Mouse (Mus musculus): Measurements from ENCODE around the gene Lrrfip1. TPM values are rescaled to one million over a fixed set of nuclear protein-coding genes. Genes with fewer than 3 reads are reported as not detected.

Gene Lrrfip1
- polyA plus RNA-seq, 1 experiment from 2014 or later = 27.6 TPM

GRCm38 (mm10) chr1:91001101-91001500 is 2.6 kb downstream of the Lrrfip1 start:
- 83% methylated on average over 3 of the region's 3 CpGs for WGBS
- no peak overlapping the region for H3K27ac ChIP-seq

GRCm38 (mm10) chr1:91001871-91002539 is 3.5 kb downstream of the Lrrfip1 start:
- Histone ChIP-seq H3K4me2 (replicated peaks) (no peak overlapping the region), H3K9ac (no peak overlapping the region), H3K9me3 (no peaks in the 10 kb centered on the region), H3K27me3 (replicated peaks) (no peaks in the 10 kb centered on the region), H3K4me1 (peaks cover 22% of the 10 kb centered on the region), H3K27ac (no peak overlapping the region), H3K4me3 (no peak overlapping the region), H3K36me3 (no peaks in the 10 kb centered on the region)
- ATAC-seq (ENCODE audit: low FRiP score, low read depth) = no peak
- WGBS = 87% methylated on average over 3 of the region's 3 CpGs

More at GRCm38 (mm10) chr1:91001101-91001500, 2.6 kb downstream of the Lrrfip1 start:
- peaks cover 22% of the 10 kb centered on the region for H3K4me1 ChIP-seq
- no peak overlapping the region for H3K4me3 ChIP-seq
- H3K4me2 ChIP-seq (replicated peaks) = no peak overlapping the region
- no peak overlapping the region for H3K9ac ChIP-seq
- no peaks in the 10 kb centered on the region for H3K36me3 ChIP-seq
- H3K9me3 ChIP-seq = no peaks in the 10 kb centered on the region
- no peak for ATAC-seq (ENCODE audit: low FRiP score, low read depth)
- H3K27me3 ChIP-seq (replicated peaks) = no peaks in the 10 kb centered on the region

GRCm38 (mm10) chr1:91002641-91003040 is 4.1 kb downstream of the Lrrfip1 start:
- ATAC-seq (ENCODE audit: low FRiP score, low read depth) = no peak
- Histone ChIP-seq H3K9me3 (no peaks in the 10 kb centered on the region), H3K27ac (no peak overlapping the region), H3K27me3 (replicated peaks) (no peaks in the 10 kb centered on the region), H3K4me3 (no peak overlapping the region), H3K9ac (no peak overlapping the region), H3K4me1 (peaks cover 22% of the 10 kb centered on the region), H3K4me2 (replicated peaks) (no peak overlapping the region), H3K36me3 (no peaks in the 10 kb centered on the region)
- WGBS = 79% methylated on average over 3 of the region's 3 CpGs

- no peak overlapping the region for H3K9ac ChIP-seq
- no peak for ATAC-seq (ENCODE audit: low FRiP score, low read depth)
- no peaks in the 10 kb centered on the region for H3K27me3 ChIP-seq (replicated peaks)
- no peak overlapping the region for H3K4me2 ChIP-seq (replicated peaks)
- H3K4me3 ChIP-seq = no peak overlapping the region
- no peaks in the 10 kb centered on the region for H3K9me3 ChIP-seq
- 86% methylated on average over 8 of the region's 8 CpGs for WGBS
- peaks cover 17% of the 10 kb centered on the region for H3K4me1 ChIP-seq
- no peaks in the 10 kb centered on the region for H3K36me3 ChIP-seq
- H3K27ac ChIP-seq = no peak overlapping the region
Measured at GRCm38 (mm10) chr1:91003522-91004253, 5.2 kb downstream of the Lrrfip1 start.

GRCm38 (mm10) chr1:91006037-91006436 is 7.5 kb downstream of the Lrrfip1 start:
- Histone ChIP-seq H3K4me1 (no peaks in the 10 kb centered on the region; the same call in 1 of the 2 replicates), H3K27ac (no peak overlapping the region), H3K9me3 (no peaks in the 10 kb centered on the region), H3K4me2 (replicated peaks) (no peak overlapping the region), H3K27me3 (replicated peaks) (no peaks in the 10 kb centered on the region), H3K9ac (no peak overlapping the region), H3K4me3 (no peak overlapping the region), H3K36me3 (no peaks in the 10 kb centered on the region)
- 84% methylated on average over 5 of the region's 5 CpGs for WGBS
- ATAC-seq (ENCODE audit: low FRiP score, low read depth) = no peak

GRCm38 (mm10) chr1:91006708-91007107 is 8.2 kb downstream of the Lrrfip1 start:
- WGBS = 88% methylated on average over 9 of the region's 9 CpGs
- Histone ChIP-seq H3K36me3 (no peaks in the 10 kb centered on the region), H3K27me3 (replicated peaks) (no peaks in the 10 kb centered on the region), H3K9ac (no peak overlapping the region), H3K4me1 (peaks cover 2% of the 10 kb centered on the region; the same call in 1 of the 2 replicates), H3K4me3 (no peak overlapping the region), H3K27ac (no peak overlapping the region), H3K9me3 (no peaks in the 10 kb centered on the region), H3K4me2 (replicated peaks) (no peak overlapping the region)
- ATAC-seq (ENCODE audit: low FRiP score, low read depth) = no peak

DNA sequence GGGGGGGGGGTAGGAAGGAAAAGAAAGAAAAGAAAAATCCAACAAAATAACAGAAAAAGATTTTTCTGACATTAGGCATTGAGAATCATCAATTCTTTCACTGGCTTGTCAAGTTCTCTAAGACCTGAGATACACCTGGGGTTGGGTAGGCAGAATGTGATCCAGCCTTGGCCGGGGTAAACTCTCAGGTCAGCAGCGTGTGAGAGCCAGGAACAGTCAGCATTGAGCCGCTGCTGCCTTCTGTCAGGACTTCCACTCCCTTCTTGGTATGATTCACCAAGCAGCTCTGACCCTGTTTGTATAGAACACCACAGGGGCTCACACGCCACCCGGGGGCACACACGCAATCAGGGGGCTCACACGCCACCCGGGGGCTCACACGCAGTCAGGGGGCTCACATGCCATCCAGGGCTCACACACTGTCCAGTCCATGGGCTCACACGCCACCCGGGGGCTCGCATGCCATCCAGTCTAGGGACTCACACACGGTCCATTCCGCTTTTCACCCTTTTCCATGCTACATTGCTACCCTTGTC is 9.7 kb downstream of the Lrrfip1 start:
- no peak overlapping the region for H3K27ac ChIP-seq
- no peak overlapping the region for H3K4me2 ChIP-seq (replicated peaks)
- WGBS = 93% methylated on average over 14 of the region's 14 CpGs
- no peak for ATAC-seq (ENCODE audit: low FRiP score, low read depth)
- no peak overlapping the region for H3K4me3 ChIP-seq
- H3K36me3 ChIP-seq = no peaks in the 10 kb centered on the region
- no peaks in the 10 kb centered on the region for H3K9me3 ChIP-seq
- H3K4me1 ChIP-seq = peaks cover 10% of the 10 kb centered on the region
- H3K27me3 ChIP-seq (replicated peaks) = no peaks in the 10 kb centered on the region
- H3K9ac ChIP-seq = no peak overlapping the region

DNA sequence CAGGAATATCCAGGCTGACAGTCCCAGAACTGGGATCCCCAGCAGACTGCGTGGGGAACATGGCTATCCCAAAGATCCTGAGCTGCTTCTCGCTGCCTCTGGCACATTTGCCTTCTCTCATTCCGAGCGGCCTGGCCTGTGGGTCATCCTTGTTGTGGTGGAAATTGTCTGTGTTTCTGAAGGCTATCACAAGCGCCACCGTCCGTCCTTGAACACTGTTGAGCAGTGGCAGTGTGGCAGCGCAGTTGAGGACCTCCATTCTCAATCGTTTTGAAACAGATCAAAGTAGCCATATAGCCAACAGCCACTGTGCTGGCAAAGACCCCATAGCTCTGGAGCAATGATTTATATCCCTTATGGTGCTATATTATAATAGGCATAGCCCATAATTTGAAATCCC is 10.2 kb downstream of the Lrrfip1 start:
- Histone ChIP-seq H3K9ac (no peak overlapping the region), H3K27ac (no peak overlapping the region), H3K4me3 (no peak overlapping the region), H3K4me2 (replicated peaks) (no peak overlapping the region), H3K27me3 (replicated peaks) (no peaks in the 10 kb centered on the region), H3K9me3 (no peaks in the 10 kb centered on the region), H3K4me1 (peaks cover 14% of the 10 kb centered on the region), H3K36me3 (no peaks in the 10 kb centered on the region)
- ATAC-seq (ENCODE audit: low FRiP score, low read depth) = no peak
- WGBS = 85% methylated on average over 9 of the region's 9 CpGs

DNA sequence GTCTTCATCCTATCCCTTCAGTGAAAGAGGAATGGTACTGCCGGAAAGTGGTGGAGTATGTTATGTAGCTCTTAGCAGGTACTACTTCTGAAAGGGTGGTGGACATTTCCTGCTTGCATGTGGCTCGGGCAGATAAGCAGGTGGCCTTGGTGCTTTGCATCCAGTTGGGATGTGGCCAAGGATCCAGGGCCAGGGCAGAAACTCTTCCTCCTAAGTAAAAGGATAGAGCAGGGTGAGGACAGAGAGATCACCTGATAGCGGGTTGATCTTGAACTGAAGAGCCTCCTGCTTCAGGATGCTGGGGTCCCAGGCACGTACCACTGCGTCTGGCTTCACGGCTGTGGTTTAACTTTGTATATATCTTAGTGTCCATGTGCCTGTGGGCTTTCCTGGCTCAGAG is 10.7 kb downstream of the Lrrfip1 start:
- H3K9me3 ChIP-seq = no peaks in the 10 kb centered on the region
- H3K36me3 ChIP-seq = no peaks in the 10 kb centered on the region
- H3K27ac ChIP-seq = no peak overlapping the region
- H3K27me3 ChIP-seq (replicated peaks) = no peaks in the 10 kb centered on the region
- no peak for ATAC-seq (ENCODE audit: low FRiP score, low read depth)
- H3K4me3 ChIP-seq = no peak overlapping the region
- H3K9ac ChIP-seq = no peak overlapping the region
- WGBS = 94% methylated on average over 6 of the region's 6 CpGs
- no peak overlapping the region for H3K4me2 ChIP-seq (replicated peaks)
- peaks cover 15% of the 10 kb centered on the region for H3K4me1 ChIP-seq

GRCm38 (mm10) chr1:91010216-91010615 is 11.7 kb downstream of the Lrrfip1 start:
- Histone ChIP-seq H3K4me2 (replicated peaks) (no peak overlapping the region), H3K27me3 (replicated peaks) (no peaks in the 10 kb centered on the region), H3K4me1 (peaks cover 15% of the 10 kb centered on the region), H3K36me3 (no peaks in the 10 kb centered on the region), H3K27ac (no peak overlapping the region), H3K4me3 (no peak overlapping the region), H3K9me3 (no peaks in the 10 kb centered on the region), H3K9ac (no peak overlapping the region)
- 86% methylated on average over 7 of the region's 7 CpGs for WGBS
- no peak for ATAC-seq (ENCODE audit: low FRiP score, low read depth)

DNA sequence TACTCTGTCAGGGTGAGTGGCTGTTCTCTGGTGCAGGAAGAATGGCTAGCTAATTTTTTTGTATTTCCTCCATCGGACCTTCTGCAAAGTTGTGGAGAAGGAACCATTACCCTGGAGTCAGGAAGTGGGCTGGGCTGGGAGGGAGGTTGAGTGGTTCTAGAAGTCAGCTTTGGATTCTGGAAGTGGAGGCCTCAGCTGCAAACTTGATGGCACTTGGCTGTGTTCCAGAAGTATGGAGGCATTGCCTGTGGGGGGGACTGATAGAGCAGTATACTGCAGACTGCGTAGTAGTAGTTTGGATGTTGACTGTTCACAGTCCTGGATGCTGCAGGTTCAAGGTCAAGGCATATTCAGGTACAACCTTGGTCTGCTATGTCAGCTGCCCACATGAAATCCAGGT is 12.2 kb downstream of the Lrrfip1 start:
- ATAC-seq (ENCODE audit: low FRiP score, low read depth) = no peak
- Histone ChIP-seq H3K4me3 (no peak overlapping the region), H3K36me3 (no peaks in the 10 kb centered on the region), H3K9ac (no peak overlapping the region), H3K27ac (no peak overlapping the region), H3K4me1 (peaks cover 15% of the 10 kb centered on the region), H3K4me2 (replicated peaks) (no peak overlapping the region), H3K9me3 (no peaks in the 10 kb centered on the region), H3K27me3 (replicated peaks) (no peaks in the 10 kb centered on the region)
- 92% methylated on average over 2 of the region's 2 CpGs for WGBS

DNA sequence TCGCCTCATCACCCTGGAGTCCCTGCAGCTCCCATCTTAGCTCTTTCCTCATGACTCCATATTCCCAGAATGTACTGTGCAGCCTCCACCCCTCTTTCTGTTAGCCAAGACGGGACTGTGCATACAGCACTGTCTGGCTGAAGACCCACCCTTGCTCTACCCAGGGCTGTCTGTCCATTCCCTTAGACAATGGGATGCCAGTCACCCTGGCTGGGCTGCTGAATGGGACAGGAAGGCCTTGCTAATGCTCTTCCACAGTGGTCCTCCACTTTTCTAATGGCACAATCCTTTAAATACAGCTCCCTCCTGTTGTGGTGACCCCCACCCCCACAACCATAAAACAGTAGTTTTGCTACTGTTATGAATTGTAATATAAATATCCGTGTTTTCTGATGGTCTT is 12.8 kb downstream of the Lrrfip1 start:
- Histone ChIP-seq H3K27ac (no peak overlapping the region), H3K27me3 (replicated peaks) (no peaks in the 10 kb centered on the region)
- WGBS = 85% methylated on average over 3 of the region's 3 CpGs

More for the DNA sequence above, 12.8 kb downstream of the Lrrfip1 start:
- ATAC-seq (ENCODE audit: low FRiP score, low read depth) = no peak
- Histone ChIP-seq H3K36me3 (no peaks in the 10 kb centered on the region), H3K4me3 (no peak overlapping the region), H3K9ac (no peak overlapping the region), H3K4me2 (replicated peaks) (no peak overlapping the region), H3K9me3 (no peaks in the 10 kb centered on the region), H3K4me1 (peaks cover 15% of the 10 kb centered on the region)

Data from neural tube, embryonic 12.5 days (tissue).